Mouse (Mus musculus): Measurements from ENCODE around the gene Celf5.

The Celf5 gene

GRCm38 (mm10) chr10:81472403-81473002 lies 10.0 kb downstream of the Celf5 start:
- DNase-seq (ENCODE audit: low spot score) = no peak

GRCm38 (mm10) chr10:81470454-81470853 lies 12.1 kb downstream of the Celf5 start:
- no peak for DNase-seq (ENCODE audit: low spot score)

- DNase-seq (ENCODE audit: low spot score) = no peak
These were observed 13.3 kb downstream of the Celf5 start for GRCm38 (mm10) chr10:81469253-81469652.

GRCm38 (mm10) chr10:81467670-81468235 lies 14.8 kb downstream of the Celf5 start:
- no peak for DNase-seq (ENCODE audit: low spot score)

- no peak for DNase-seq (ENCODE audit: low spot score)
These were observed 15.6 kb downstream of the Celf5 start for GRCm38 (mm10) chr10:81466881-81467280.

- no peak for DNase-seq (ENCODE audit: low spot score)
These were observed 16.4 kb downstream of the Celf5 start for GRCm38 (mm10) chr10:81466066-81466465.

GRCm38 (mm10) chr10:81465265-81465645 lies 17.3 kb downstream of the Celf5 start:
- DNase-seq (ENCODE audit: low spot score) = no peak

GRCm38 (mm10) chr10:81464405-81465264 lies 17.9 kb downstream of the Celf5 start:
- DNase-seq (ENCODE audit: low spot score) = peak; percentile 53

GRCm38 (mm10) chr10:81463531-81463930 lies 19.0 kb downstream of the Celf5 start:
- no peak for DNase-seq (ENCODE audit: low spot score)

- DNase-seq (ENCODE audit: low spot score) = no peak
These were observed 19.6 kb downstream of the Celf5 start for GRCm38 (mm10) chr10:81462917-81463316.

- DNase-seq (ENCODE audit: low spot score) = no peak
These were observed 20.1 kb downstream of the Celf5 start for GRCm38 (mm10) chr10:81462415-81462804.

- DNase-seq (ENCODE audit: low spot score) = no peak
These were observed 20.7 kb downstream of the Celf5 start for GRCm38 (mm10) chr10:81461673-81462414.

GRCm38 (mm10) chr10:81460951-81461350 lies 21.6 kb downstream of the Celf5 start:
- DNase-seq (ENCODE audit: low spot score) = no peak

GRCm38 (mm10) chr10:81460471-81460870 lies 22.0 kb downstream of the Celf5 start:
- DNase-seq (ENCODE audit: low spot score) = no peak

- DNase-seq (ENCODE audit: low spot score) = no peak
These were observed 23.1 kb downstream of the Celf5 start for GRCm38 (mm10) chr10:81459399-81459798.

- no peak for DNase-seq (ENCODE audit: low spot score)
These were observed 24.2 kb downstream of the Celf5 start for GRCm38 (mm10) chr10:81458267-81458666.

GRCm38 (mm10) chr10:81457624-81458023 lies 24.9 kb downstream of the Celf5 start:
- no peak for DNase-seq (ENCODE audit: low spot score)

- no peak for DNase-seq (ENCODE audit: low spot score)
These were observed 25.4 kb downstream of the Celf5 start for GRCm38 (mm10) chr10:81456983-81457563.

- no peak for DNase-seq (ENCODE audit: low spot score)
These were observed 27.2 kb downstream of the Celf5 start, which contains the start of gene Nfic for GRCm38 (mm10) chr10:81455181-81455895. Nfic (minus strand) TSS chr10:81455635.

- DNase-seq (ENCODE audit: low spot score) = no peak
These were observed 28.4 kb downstream of the Celf5 start for GRCm38 (mm10) chr10:81454106-81454505.

- DNase-seq (ENCODE audit: low spot score) = no peak
These were observed 29.6 kb downstream of the Celf5 start for GRCm38 (mm10) chr10:81452947-81453288.

Measured in lung, postnatal 25 days (tissue).